Mouse (Mus musculus) neutrophil, adult 59 days (primary cell): ENCODE measurements around the gene Prpf38a. TPM values are rescaled to one million over a fixed set of nuclear protein-coding genes. Genes with fewer than 3 reads are reported as not detected.

Experiments
- total RNA-seq, 2 experiments: library from RNA; stranded (reverse); gene quantifications; 1 replicate in 1 of 2; 2 replicates in 1 of 2; pipeline ENCODE4 v1.2.4; 2023

The Prpf38a gene
- total RNA-seq: 10 to 100 TPM; 25.8 to 27.7 TPM

GRCm38 (mm10) chr4:108578840-108579742 lies at the start of gene Prpf38a, which contains the start of gene Orc1:
Gene Prpf38a (minus strand): TSS chr4:108579336.
Gene Orc1 (plus strand): TSS chr4:108579423.

GRCm38 (mm10) chr4:108619587-108620341 lies 40.6 kb upstream of the Prpf38a start, which contains the start of gene Cc2d1b:
Gene Cc2d1b (plus strand): TSS chr4:108619940.

Other genes starting within 250 kb of the Prpf38a start
- not detected for gene Shisal2a, start 196.0 kb downstream of the Prpf38a start, total RNA-seq
- under 1 TPM; 0.40 to 0.49 TPM for gene Gpx7, start 172.4 kb downstream of the Prpf38a start, total RNA-seq
- 10 to 100 TPM; 36.0 to 44.8 TPM for gene Tut4, start 119.9 kb downstream of the Prpf38a start, total RNA-seq
- gene Orc1, start 87 bp upstream of the Prpf38a start, total RNA-seq: 1 to 10 TPM; 6.5 TPM
- 10 to 100 TPM; 37.6 to 41.2 TPM for gene Cc2d1b, start 40.6 kb upstream of the Prpf38a start, total RNA-seq
- under 1 TPM in 1 of 2 experiments, not detected in 1; 0.20 TPM for gene 3110021N24Rik, start 140.3 kb upstream of the Prpf38a start, total RNA-seq
- gene Zfyve9, start 201.5 kb upstream of the Prpf38a start, total RNA-seq: 10 to 100 TPM in 1 of 2 experiments, 1 to 10 TPM in 1; 6.3 to 11.6 TPM